Comparison of ENCODE assay signal across 8 mouse cellular contexts in the genomic region with DNA sequence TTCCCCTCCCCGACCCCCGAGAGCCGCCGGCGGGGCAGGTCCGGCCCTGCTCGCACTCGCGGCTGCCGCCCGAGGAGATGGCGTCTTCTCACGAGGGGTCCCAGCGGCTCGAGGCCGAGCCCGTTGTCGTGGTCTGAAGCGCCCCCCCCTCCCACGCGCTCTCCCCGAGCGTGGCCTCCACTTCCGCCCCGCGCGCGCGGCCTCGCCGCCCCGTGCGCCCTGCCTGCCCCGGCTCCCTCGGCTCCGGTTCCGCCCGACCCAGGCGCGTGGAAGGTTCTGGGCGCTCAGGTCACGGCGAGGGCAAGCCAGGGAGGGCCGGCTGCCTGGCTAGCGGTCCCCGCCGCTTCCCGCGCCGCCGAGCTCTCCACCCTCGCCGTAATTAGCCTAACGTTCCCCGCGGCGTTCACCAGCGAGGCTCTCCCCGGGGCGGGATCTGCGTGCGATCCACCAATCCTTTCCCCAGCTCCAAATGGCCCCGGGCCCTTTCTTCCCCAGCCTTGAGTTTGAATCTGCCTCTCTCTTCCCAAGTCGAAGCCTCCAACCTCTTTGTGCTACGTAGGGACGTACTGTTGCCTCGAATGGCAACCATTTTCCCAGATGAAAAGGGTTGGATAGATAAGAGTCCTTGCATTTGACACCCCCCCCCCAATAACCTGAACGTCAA. TPM values are rescaled to one million over a fixed set of nuclear protein-coding genes. Genes with fewer than 3 reads are reported as not detected.
DNase-seq lines count a peak whose midpoint lies in the region; ATAC-seq and TF ChIP-seq lines count a peak whose summit lies in the region.

No protein-coding gene starts in this region.

- peak overlapping the region; percentile 91 for H3K27ac ChIP-seq in bone marrow macrophage, adult 2 months (ENCODE audit: insufficient read depth, low read depth, low read length)
- H3K27ac ChIP-seq in heart, embryonic 13.5 days (replicated peaks), result peak overlapping the region; percentile 100
- H3K27ac ChIP-seq in liver, embryonic 16.5 days (ENCODE audit: low read length), result peak overlapping the region; percentile 98
- peak overlapping the region; percentile 95 for H3K27ac ChIP-seq in neural tube, embryonic 12.5 days
- H3K27ac ChIP-seq in testis, adult 2 months (ENCODE audit: control insufficient read depth, insufficient read depth, low read depth, low read length), result peak overlapping the region; percentile 96

- H3K4me3 ChIP-seq in bone marrow macrophage, adult 2 months (ENCODE audit: insufficient read depth, low read length), result peak overlapping the region; percentile 97
- peak overlapping the region; percentile 94 for H3K4me3 ChIP-seq in heart, embryonic 13.5 days
- H3K4me3 ChIP-seq in liver, embryonic 16.5 days (ENCODE audit: low read depth, low read length), result peak overlapping the region; percentile 99
- peak overlapping the region; percentile 93 for H3K4me3 ChIP-seq in neural tube, embryonic 12.5 days
- H3K4me3 ChIP-seq in testis, adult 2 months (ENCODE audit: control insufficient read depth, low read depth, low read length), result peak overlapping the region; percentile 94

- WGBS in heart, embryonic 13.5 days, result under 1% methylated on average over 57 of the region's 68 CpGs
- WGBS in liver, embryonic 16.5 days (ENCODE audit: insufficient replicate concordance), result under 1% methylated on average over 49 of the region's 68 CpGs
- WGBS in neural tube, embryonic 12.5 days, result under 1% methylated on average over 64 of the region's 68 CpGs

- no peak for TF ChIP-seq CTCF in bone marrow macrophage, adult 2 months (IDR thresholded peaks at IDR 0.05; ENCODE audit: low read depth, low read length)
- no peak for TF ChIP-seq CTCF in testis, adult 2 months (IDR thresholded peaks at IDR 0.05; ENCODE audit: control insufficient read depth, insufficient read depth, insufficient replicate concordance, low read depth, low read length)

- H3K36me3 ChIP-seq in heart, embryonic 13.5 days, result peaks cover 26% of the 10 kb centered on the region
- H3K36me3 ChIP-seq in liver, embryonic 16.5 days (ENCODE audit: control insufficient read depth, insufficient read depth), result peaks cover 4% of the 10 kb centered on the region
- peaks cover 1% of the 10 kb centered on the region; the same call in 1 of the 2 replicates for H3K36me3 ChIP-seq in neural tube, embryonic 12.5 days
- no peaks in the 10 kb centered on the region; the same call in 1 of the 2 replicates for H3K36me3 ChIP-seq in testis, adult 2 months (ENCODE audit: control insufficient read depth, insufficient read depth, low read length)

- no peak for TF ChIP-seq POLR2A in bone marrow macrophage, adult 2 months (IDR thresholded peaks at IDR 0.05; ENCODE audit: borderline replicate concordance, low read depth, low read length)
- TF ChIP-seq POLR2A in testis, adult 2 months (IDR thresholded peaks at IDR 0.05; ENCODE audit: control insufficient read depth, low read depth, low read length), result no peak

- peak; percentile 83 for DNase-seq in CD4-positive, CD25-positive, alpha-beta regulatory T cell, adult 2 months (ENCODE audit: low read depth, low spot score)
- peak; percentile 82 for DNase-seq in kidney, postnatal 10 days

- peak overlapping the region; percentile 99 for H3K4me2 ChIP-seq in heart, embryonic 13.5 days
- peak overlapping the region; percentile 88 for H3K4me2 ChIP-seq in liver, embryonic 16.5 days (ENCODE audit: low read depth, low read length)
- peak overlapping the region; percentile 97 for H3K4me2 ChIP-seq in neural tube, embryonic 12.5 days (replicated peaks)

- peak overlapping the region; percentile 98 for H3K9ac ChIP-seq in heart, embryonic 13.5 days
- H3K9ac ChIP-seq in liver, embryonic 16.5 days (ENCODE audit: low read depth, low read length), result peak overlapping the region; percentile 99
- H3K9ac ChIP-seq in neural tube, embryonic 12.5 days, result peak overlapping the region; percentile 100

- H3K4me1 ChIP-seq in bone marrow macrophage, adult 2 months (ENCODE audit: control insufficient read depth, insufficient read depth, low read length), result peaks cover 10% of the 10 kb centered on the region
- H3K4me1 ChIP-seq in heart, embryonic 13.5 days, result peaks cover 37% of the 10 kb centered on the region
- H3K4me1 ChIP-seq in liver, embryonic 16.5 days (ENCODE audit: control insufficient read depth, low read depth, low read length), result peaks cover 28% of the 10 kb centered on the region
- peaks cover 27% of the 10 kb centered on the region for H3K4me1 ChIP-seq in neural tube, embryonic 12.5 days
- peaks cover 2% of the 10 kb centered on the region; the same call in 1 of the 2 replicates for H3K4me1 ChIP-seq in testis, adult 2 months (ENCODE audit: control insufficient read depth, insufficient read depth, low read length)

- H3K9me3 ChIP-seq in heart, embryonic 13.5 days, result no peaks in the 10 kb centered on the region
- no peaks in the 10 kb centered on the region for H3K9me3 ChIP-seq in liver, embryonic 16.5 days (replicated peaks; ENCODE audit: control insufficient read depth, low read length)
- no peaks in the 10 kb centered on the region for H3K9me3 ChIP-seq in neural tube, embryonic 12.5 days

- H3K27me3 ChIP-seq in heart, embryonic 13.5 days (replicated peaks), result no peaks in the 10 kb centered on the region
- H3K27me3 ChIP-seq in liver, embryonic 16.5 days (ENCODE audit: control insufficient read depth, insufficient read depth, low read depth, low read length), result no peaks in the 10 kb centered on the region
- no peaks in the 10 kb centered on the region for H3K27me3 ChIP-seq in neural tube, embryonic 12.5 days (replicated peaks)
- H3K27me3 ChIP-seq in testis, adult 2 months (ENCODE audit: control insufficient read depth, insufficient read depth, low read length), result no peaks in the 10 kb centered on the region

- ATAC-seq in erythroid progenitor cell, adult 5-6 weeks (replicated peaks; ENCODE audit: low FRiP score, poor library complexity, severe bottlenecking), result peak; percentile 49
- ATAC-seq in heart, embryonic 13.5 days (ENCODE audit: extremely low read depth, insufficient number of reproducible peaks, low FRiP score, low TSS enrichment), result peak; percentile 58
- peak; percentile 35 for ATAC-seq in liver, embryonic 16.5 days (ENCODE audit: low read depth)
- ATAC-seq in neural tube, embryonic 12.5 days (ENCODE audit: low FRiP score, low read depth), result peak; percentile 77

RNA-seq across cellular contexts. Expression of a gene that starts 0.6 kb away (rescaled TPM):
- 49.4 and 50.8 TPM in 2 replicates for polyA plus RNA-seq in bone marrow macrophage, adult 2 months (2012; ENCODE audit: insufficient read depth, insufficient read length, missing spikeins)
- total RNA-seq in erythroid progenitor cell, adult 5-6 weeks (2015; ENCODE audit: low replicate concordance), result 152 and 157 TPM in 2 replicates
- total RNA-seq in erythroid progenitor cell, adult 5-6 weeks (2017; ENCODE audit: low replicate concordance), result 169 and 197 TPM in 2 replicates
- polyA plus RNA-seq in heart, embryonic 13.5 days (2015; fragmentation: Nextera tagmentation; extraction: Ambion mirVana), result 118 and 128 TPM in 2 replicates
- polyA plus RNA-seq in liver, embryonic 16.5 days (2015; fragmentation: Nextera tagmentation; extraction: Ambion mirVana), result 53.0 and 58.0 TPM in 2 replicates
- polyA plus RNA-seq in neural tube, embryonic 12.5 days (2016; fragmentation: Nextera tagmentation; extraction: Ambion mirVana), result 337 and 352 TPM in 2 replicates
- 55.8 and 58.6 TPM in 2 replicates for polyA plus RNA-seq in testis, adult 2 months (2012; rRNA removed)

RNA-seq across cellular contexts. Expression of a gene that starts 0.8 kb away (rescaled TPM):
- polyA plus RNA-seq in bone marrow macrophage, adult 2 months (2012; ENCODE audit: insufficient read depth, insufficient read length, missing spikeins), result 20.5 and 26.0 TPM in 2 replicates
- total RNA-seq in erythroid progenitor cell, adult 5-6 weeks (2015; ENCODE audit: low replicate concordance), result 106 and 107 TPM in 2 replicates
- total RNA-seq in erythroid progenitor cell, adult 5-6 weeks (2017; ENCODE audit: low replicate concordance), result 101 and 164 TPM in 2 replicates
- 38.3 and 47.6 TPM in 2 replicates for polyA plus RNA-seq in heart, embryonic 13.5 days (2015; fragmentation: Nextera tagmentation; extraction: Ambion mirVana)
- 37.1 and 39.3 TPM in 2 replicates for polyA plus RNA-seq in liver, embryonic 16.5 days (2015; fragmentation: Nextera tagmentation; extraction: Ambion mirVana)
- polyA plus RNA-seq in neural tube, embryonic 12.5 days (2016; fragmentation: Nextera tagmentation; extraction: Ambion mirVana), result 30.3 and 31.5 TPM in 2 replicates
- 72.6 and 94.4 TPM in 2 replicates for polyA plus RNA-seq in testis, adult 2 months (2012; rRNA removed)

RNA-seq across cellular contexts. Expression of a gene that starts 44.8 kb away (rescaled TPM):
- 1.2 TPM in 1 of 2 replicates, not detected in the other for polyA plus RNA-seq in bone marrow macrophage, adult 2 months (2012; ENCODE audit: insufficient read depth, insufficient read length, missing spikeins)
- not detected in 2 replicates for total RNA-seq in erythroid progenitor cell, adult 5-6 weeks (2015; ENCODE audit: low replicate concordance)
- total RNA-seq in erythroid progenitor cell, adult 5-6 weeks (2017; ENCODE audit: low replicate concordance), result not detected in 2 replicates
- polyA plus RNA-seq in heart, embryonic 13.5 days (2015; fragmentation: Nextera tagmentation; extraction: Ambion mirVana), result 3.2 and 4.6 TPM in 2 replicates
- polyA plus RNA-seq in liver, embryonic 16.5 days (2015; fragmentation: Nextera tagmentation; extraction: Ambion mirVana), result 17.8 and 19.7 TPM in 2 replicates
- polyA plus RNA-seq in neural tube, embryonic 12.5 days (2016; fragmentation: Nextera tagmentation; extraction: Ambion mirVana), result 2.3 and 2.7 TPM in 2 replicates
- 7.5 and 9.7 TPM in 2 replicates for polyA plus RNA-seq in testis, adult 2 months (2012; rRNA removed)

RNA-seq across cellular contexts. Expression of a gene that starts 55.3 kb away (rescaled TPM):
- polyA plus RNA-seq in bone marrow macrophage, adult 2 months (2012; ENCODE audit: insufficient read depth, insufficient read length, missing spikeins), result 1.5 and 1.6 TPM in 2 replicates
- not detected in 2 replicates for total RNA-seq in erythroid progenitor cell, adult 5-6 weeks (2015; ENCODE audit: low replicate concordance)
- not detected in 2 replicates for total RNA-seq in erythroid progenitor cell, adult 5-6 weeks (2017; ENCODE audit: low replicate concordance)
- 192 and 211 TPM in 2 replicates for polyA plus RNA-seq in heart, embryonic 13.5 days (2015; fragmentation: Nextera tagmentation; extraction: Ambion mirVana)
- polyA plus RNA-seq in liver, embryonic 16.5 days (2015; fragmentation: Nextera tagmentation; extraction: Ambion mirVana), result 1.3 and 1.9 TPM in 2 replicates
- 5.1 and 9.0 TPM in 2 replicates for polyA plus RNA-seq in neural tube, embryonic 12.5 days (2016; fragmentation: Nextera tagmentation; extraction: Ambion mirVana)
- 0.65 and 0.81 TPM in 2 replicates for polyA plus RNA-seq in testis, adult 2 months (2012; rRNA removed)

Comparison
In these comparisons a context has a peak if more than half of its experiments do, and no peak if none do; other contexts are left out.
1. Peak in every context shown above with its lines: DNase-seq, ATAC-seq, H3K4me3 ChIP-seq and H3K27ac ChIP-seq.